Mouse (Mus musculus): Measurements from ENCODE around the gene Siva1. TPM values are rescaled to one million over a fixed set of nuclear protein-coding genes. Genes with fewer than 3 reads are reported as not detected.

The Siva1 gene
- total and polyA plus RNA-seq, 2 experiments from 2014 or later, result 34.8 to 62.2 TPM

DNA sequence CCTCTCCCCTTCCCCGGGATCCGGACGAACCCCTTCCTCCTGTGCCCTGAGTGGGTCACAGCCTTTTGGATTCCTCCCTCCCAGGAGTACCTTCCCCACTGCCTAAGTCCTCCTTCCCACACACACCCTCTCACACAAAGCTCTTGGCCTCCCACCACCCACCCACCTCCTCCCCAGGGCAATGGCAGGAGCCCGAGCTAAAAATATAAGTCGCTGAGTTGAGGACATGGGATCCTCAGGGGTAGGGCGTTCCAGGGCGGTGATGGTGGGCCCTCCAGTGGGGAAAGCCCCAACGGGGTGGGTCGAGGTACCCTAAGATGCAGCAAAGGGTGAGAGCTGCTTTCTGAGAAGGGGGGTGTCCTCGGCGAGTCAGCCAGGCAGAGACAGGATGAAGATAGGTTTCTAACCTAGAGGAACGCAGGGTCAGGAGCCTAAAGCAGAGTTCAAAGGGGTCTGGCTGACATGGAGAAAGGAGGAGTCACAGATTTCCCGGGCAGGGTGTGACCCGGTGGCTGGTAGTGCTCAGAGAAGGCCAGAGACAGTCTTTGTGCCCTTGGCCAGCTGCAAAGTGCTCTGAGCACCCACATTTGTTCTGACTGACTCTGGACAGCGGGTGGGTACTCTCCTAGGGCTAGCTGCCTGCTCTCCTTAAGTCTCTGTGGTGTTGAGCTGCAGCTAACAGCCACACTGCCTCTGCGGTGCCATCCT is 24.0 kb upstream of the Siva1 start:
- 14% methylated on average over 13 of the region's 16 CpGs for WGBS
- H3K27me3 ChIP-seq (ENCODE audit: insufficient read depth, low read length), result no peaks in the 10 kb centered on the region
- no peaks in the 10 kb centered on the region for H3K9me3 ChIP-seq (ENCODE audit: low read length)
- DNase-seq (ENCODE audit: low spot score) (no peak), ATAC-seq (0 out of 2 replicates have a peak, but pooled peaks have one; percentile 4)
- peak overlapping the region; percentile 32; the same call in 1 of the 2 replicates for H3K27ac ChIP-seq
- H3K4me3 ChIP-seq (ENCODE audit: low read length), result peak overlapping the region; percentile 51
- TF ChIP-seq CTCF (IDR thresholded peaks at IDR 0.05; ENCODE audit: low read depth), result no peak
- no peaks in the 10 kb centered on the region for H3K36me3 ChIP-seq (ENCODE audit: insufficient read depth, low read length)
- peaks cover 10% of the 10 kb centered on the region for H3K4me1 ChIP-seq (ENCODE audit: insufficient read depth, low read length)
- H3K4me2 ChIP-seq (ENCODE audit: low read depth, low read length), result peak overlapping the region; percentile 94
- H3K9ac ChIP-seq (replicated peaks; ENCODE audit: low read length), result peak overlapping the region; percentile 58

DNA sequence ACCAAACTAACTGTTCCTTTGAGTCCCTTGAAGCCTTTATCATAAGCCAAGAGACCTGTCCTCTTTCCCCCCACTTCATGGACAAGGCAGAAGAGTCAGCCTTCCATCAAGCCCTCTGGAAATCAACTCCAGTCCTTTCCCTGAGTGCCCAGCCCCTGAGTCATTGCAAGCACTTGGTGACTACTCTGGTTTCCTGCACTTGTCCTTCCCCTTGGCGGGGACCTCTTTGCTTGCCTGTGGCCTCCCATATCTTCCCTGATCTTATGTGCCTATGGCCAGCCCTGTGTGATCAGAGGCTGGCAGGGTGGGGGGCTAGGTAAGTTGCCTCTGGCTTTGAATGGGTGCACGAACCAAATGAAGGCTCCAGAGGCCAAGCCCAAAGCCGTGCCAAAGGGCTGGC is 22.6 kb upstream of the Siva1 start:
- DNase-seq (ENCODE audit: low spot score), result no peak
- H3K9me3 ChIP-seq (ENCODE audit: low read length), result no peaks in the 10 kb centered on the region
- TF ChIP-seq CTCF (IDR thresholded peaks at IDR 0.05; ENCODE audit: low read depth), result no peak

DNA sequence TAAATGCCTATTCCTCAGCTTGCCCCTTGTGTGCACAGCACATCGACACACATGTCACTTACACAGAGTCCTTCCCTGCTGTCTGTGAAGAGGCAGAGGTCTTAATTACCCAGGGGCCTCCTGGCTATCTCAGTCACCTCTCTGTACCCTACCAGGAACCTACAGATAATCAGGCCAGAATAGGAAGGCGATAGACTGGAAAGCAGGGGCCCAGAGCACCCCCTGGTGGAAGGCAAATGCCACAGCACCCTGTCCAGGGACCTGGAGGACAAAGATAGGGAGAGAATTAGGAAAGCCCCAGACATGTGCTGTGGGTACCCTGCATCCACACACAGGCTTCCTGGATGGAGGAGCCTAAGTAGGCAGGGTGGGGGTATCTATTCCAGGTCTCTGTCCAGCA is 20.7 kb upstream of the Siva1 start:
- no peak overlapping the region for H3K27ac ChIP-seq
- no peaks in the 10 kb centered on the region for H3K27me3 ChIP-seq (ENCODE audit: insufficient read depth, low read length)
- WGBS, result 18% methylated on average over 2 of the region's 2 CpGs
- H3K9me3 ChIP-seq (ENCODE audit: low read length), result no peaks in the 10 kb centered on the region
- no peak overlapping the region for H3K9ac ChIP-seq (replicated peaks; ENCODE audit: low read length)
- TF ChIP-seq CTCF (IDR thresholded peaks at IDR 0.05; ENCODE audit: low read depth), result peak; percentile 92
- DNase-seq (ENCODE audit: low spot score), result peak; percentile 79
- H3K4me1 ChIP-seq (ENCODE audit: insufficient read depth, low read length), result peaks cover 8% of the 10 kb centered on the region
- no peak overlapping the region for H3K4me3 ChIP-seq (ENCODE audit: low read length)
- ATAC-seq, result peak; percentile 33; the same call in 1 of the 2 replicates
- H3K4me2 ChIP-seq (ENCODE audit: low read depth, low read length), result no peak overlapping the region
- H3K36me3 ChIP-seq (ENCODE audit: insufficient read depth, low read length), result no peaks in the 10 kb centered on the region

More for the DNA sequence above, 22.6 kb upstream of the Siva1 start:
- Histone ChIP-seq H3K9ac (replicated peaks; ENCODE audit: low read length) (no peak overlapping the region), H3K4me2 (ENCODE audit: low read depth, low read length) (no peak overlapping the region), H3K27me3 (ENCODE audit: insufficient read depth, low read length) (no peaks in the 10 kb centered on the region), H3K4me3 (ENCODE audit: low read length) (no peak overlapping the region), H3K27ac (no peak overlapping the region), H3K36me3 (ENCODE audit: insufficient read depth, low read length) (no peaks in the 10 kb centered on the region), H3K4me1 (ENCODE audit: insufficient read depth, low read length) (peaks cover 10% of the 10 kb centered on the region)
- 87% methylated on average over 3 of the region's 3 CpGs for WGBS
- ATAC-seq, result no peak

DNA sequence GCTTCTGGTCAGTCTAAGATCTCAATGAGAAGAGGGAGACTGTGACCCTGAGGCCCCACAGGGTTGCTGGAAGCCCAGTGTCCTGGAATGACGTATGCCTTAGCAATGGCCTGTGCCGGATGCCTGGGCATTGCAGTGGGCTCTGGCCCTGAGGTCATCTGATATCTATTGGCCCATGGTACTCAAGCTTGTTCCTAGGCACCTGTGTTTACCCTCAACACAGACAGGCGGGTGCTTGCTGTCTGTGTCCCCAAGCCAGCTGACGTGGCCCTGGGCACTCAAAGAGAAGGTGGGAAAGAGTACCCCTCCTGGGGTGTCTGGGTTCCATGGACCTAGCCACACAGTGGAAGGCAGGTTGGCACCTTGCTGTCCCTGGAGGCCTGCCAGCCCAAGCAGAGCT is 18.8 kb upstream of the Siva1 start:
- no peaks in the 10 kb centered on the region for H3K27me3 ChIP-seq (ENCODE audit: insufficient read depth, low read length)
- no peak overlapping the region for H3K9ac ChIP-seq (replicated peaks; ENCODE audit: low read length)
- H3K36me3 ChIP-seq (ENCODE audit: insufficient read depth, low read length), result no peaks in the 10 kb centered on the region
- no peak overlapping the region for H3K27ac ChIP-seq
- ATAC-seq (no peak), DNase-seq (ENCODE audit: low spot score) (no peak)
- H3K4me2 ChIP-seq (ENCODE audit: low read depth, low read length), result no peak overlapping the region
- H3K4me1 ChIP-seq (ENCODE audit: insufficient read depth, low read length), result peaks cover 7% of the 10 kb centered on the region; the same call in 1 of the 2 replicates
- H3K9me3 ChIP-seq (ENCODE audit: low read length), result no peaks in the 10 kb centered on the region
- TF ChIP-seq CTCF (IDR thresholded peaks at IDR 0.05; ENCODE audit: low read depth), result no peak
- H3K4me3 ChIP-seq (ENCODE audit: low read length), result no peak overlapping the region
- 92% methylated on average over 4 of the region's 4 CpGs for WGBS

DNA sequence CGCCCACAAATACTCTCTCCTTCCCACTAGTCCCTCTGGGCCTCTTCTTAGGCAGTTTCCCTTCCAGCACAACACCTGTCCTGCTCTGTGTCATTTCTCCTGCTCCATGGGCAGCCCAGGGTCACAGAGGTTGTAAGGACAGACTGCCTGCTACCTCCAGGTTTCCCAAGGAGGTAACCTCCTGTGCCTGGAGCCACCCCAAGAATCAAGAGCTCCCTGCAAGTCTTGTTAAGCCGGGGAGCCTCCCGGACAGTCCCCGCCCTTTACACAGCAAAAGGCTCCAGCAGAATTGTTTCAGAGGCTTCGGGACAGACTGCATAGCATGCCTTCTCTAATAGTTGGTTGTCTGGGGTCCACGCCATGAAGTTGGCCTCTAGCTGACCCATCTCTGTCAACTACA is 18.0 kb upstream of the Siva1 start:
- Histone ChIP-seq H3K4me2 (ENCODE audit: low read depth, low read length) (no peak overlapping the region), H3K27ac (no peak overlapping the region), H3K9me3 (ENCODE audit: low read length) (no peaks in the 10 kb centered on the region), H3K4me1 (ENCODE audit: insufficient read depth, low read length) (peaks cover 7% of the 10 kb centered on the region; the same call in 1 of the 2 replicates), H3K9ac (replicated peaks; ENCODE audit: low read length) (no peak overlapping the region), H3K36me3 (ENCODE audit: insufficient read depth, low read length) (no peaks in the 10 kb centered on the region), H3K27me3 (ENCODE audit: insufficient read depth, low read length) (no peaks in the 10 kb centered on the region), H3K4me3 (ENCODE audit: low read length) (no peak overlapping the region)
- no peak for ATAC-seq
- WGBS, result 78% methylated on average over 6 of the region's 6 CpGs
- no peak for TF ChIP-seq CTCF (IDR thresholded peaks at IDR 0.05; ENCODE audit: low read depth)
- DNase-seq (ENCODE audit: low spot score), result no peak

DNA sequence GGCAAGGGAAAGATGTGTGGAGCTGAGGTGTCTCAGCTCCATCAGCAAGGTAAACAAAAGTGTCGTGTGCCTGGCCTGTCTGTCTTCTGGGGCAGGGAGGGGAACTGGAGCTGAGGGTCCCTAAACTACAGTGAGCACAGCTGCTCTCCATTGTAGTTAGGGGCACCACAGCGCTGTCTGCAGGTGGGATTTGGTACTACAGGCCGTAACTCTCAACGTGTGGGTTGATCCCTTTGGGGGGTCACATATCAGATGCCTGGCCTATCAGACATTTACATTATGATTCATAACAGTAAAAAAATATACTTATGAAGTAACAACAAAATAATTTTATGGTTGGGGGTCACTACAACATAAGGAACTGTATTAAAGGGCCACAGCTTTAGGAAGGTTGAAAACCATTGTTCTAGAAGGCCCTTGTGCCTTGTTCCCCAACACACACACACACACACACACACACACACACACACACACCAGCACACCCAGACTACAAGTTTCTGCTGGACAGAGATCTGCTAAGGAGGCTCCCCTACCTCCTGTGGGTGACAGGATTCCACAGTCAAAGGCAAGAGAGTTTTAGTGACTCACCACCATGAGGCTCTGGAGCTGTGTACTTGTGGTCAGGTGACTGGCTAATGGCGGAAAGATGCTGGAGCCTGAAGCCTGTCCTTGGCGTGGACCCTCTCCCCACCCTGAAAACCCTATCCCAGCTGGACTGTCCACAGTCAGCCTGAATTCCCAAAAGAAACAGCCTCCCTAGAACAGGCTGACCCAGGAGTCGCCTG is 17.2 kb upstream of the Siva1 start:
- Histone ChIP-seq H3K27me3 (ENCODE audit: insufficient read depth, low read length) (no peaks in the 10 kb centered on the region), H3K4me2 (ENCODE audit: low read depth, low read length) (no peak overlapping the region), H3K27ac (no peak overlapping the region), H3K36me3 (ENCODE audit: insufficient read depth, low read length) (no peaks in the 10 kb centered on the region), H3K4me3 (ENCODE audit: low read length) (no peak overlapping the region), H3K9me3 (ENCODE audit: low read length) (no peaks in the 10 kb centered on the region), H3K4me1 (ENCODE audit: insufficient read depth, low read length) (peaks cover 7% of the 10 kb centered on the region; the same call in 1 of the 2 replicates), H3K9ac (replicated peaks; ENCODE audit: low read length) (no peak overlapping the region)
- TF ChIP-seq CTCF (IDR thresholded peaks at IDR 0.05; ENCODE audit: low read depth), result peak; percentile 62
- ATAC-seq (no peak), DNase-seq (ENCODE audit: low spot score) (no peak)
- 66% methylated on average over 7 of the region's 7 CpGs for WGBS

Data from hindbrain, postnatal 0 days (tissue).